Mouse (Mus musculus) CD4-positive, CD25-positive, alpha-beta regulatory T cell, adult 2 months (primary cell): ENCODE data around the gene Frmd8.

ENCODE experiments used
- DNase-seq: peaks from one replicate; pipeline ENCODE4 v3.0.0-alpha.2; 2012; ENCODE audit warnings: low read depth, low spot score

The Frmd8 gene

GRCm38 (mm10) chr19:5838892-5839165, 36.2 kb downstream of the Frmd8 start:
- no peak for DNase-seq

GRCm38 (mm10) chr19:5838136-5838891, 36.8 kb downstream of the Frmd8 start:
- no peak for DNase-seq

GRCm38 (mm10) chr19:5837606-5838005, 37.5 kb downstream of the Frmd8 start:
- no peak for DNase-seq

GRCm38 (mm10) chr19:5836941-5837572, 38.0 kb downstream of the Frmd8 start:
- DNase-seq, result no peak

- no peak for DNase-seq
Measured at GRCm38 (mm10) chr19:5835922-5836430, 39.1 kb downstream of the Frmd8 start.

- DNase-seq, result no peak
Measured at GRCm38 (mm10) chr19:5835054-5835921, 39.8 kb downstream of the Frmd8 start.

GRCm38 (mm10) chr19:5834260-5834925, 40.7 kb downstream of the Frmd8 start:
- no peak for DNase-seq

GRCm38 (mm10) chr19:5833287-5834100, 41.6 kb downstream of the Frmd8 start:
- no peak for DNase-seq

GRCm38 (mm10) chr19:5832326-5832725, 42.7 kb downstream of the Frmd8 start:
- no peak for DNase-seq

- no peak for DNase-seq
Measured at GRCm38 (mm10) chr19:5831958-5832320, 43.1 kb downstream of the Frmd8 start.

GRCm38 (mm10) chr19:5831224-5831957, 43.7 kb downstream of the Frmd8 start:
- no peak for DNase-seq

- no peak for DNase-seq
Measured at GRCm38 (mm10) chr19:5830776-5831175, 44.3 kb downstream of the Frmd8 start.

GRCm38 (mm10) chr19:5829958-5830615, 45.0 kb downstream of the Frmd8 start:
- DNase-seq, result no peak

GRCm38 (mm10) chr19:5828905-5829304, 46.2 kb downstream of the Frmd8 start:
- no peak for DNase-seq

GRCm38 (mm10) chr19:5828155-5828554, 46.9 kb downstream of the Frmd8 start:
- no peak for DNase-seq

GRCm38 (mm10) chr19:5827456-5828154, 47.5 kb downstream of the Frmd8 start:
- no peak for DNase-seq

- no peak for DNase-seq
Measured at GRCm38 (mm10) chr19:5827044-5827443, 48.0 kb downstream of the Frmd8 start.

- no peak for DNase-seq
Measured at GRCm38 (mm10) chr19:5826731-5827002, 48.4 kb downstream of the Frmd8 start.
